Mouse (Mus musculus): Measurements from ENCODE around the gene Stag2. TPM values are rescaled to one million over a fixed set of nuclear protein-coding genes. Genes with fewer than 3 reads are reported as not detected.

Stag2 gene
- polyA plus RNA-seq, 1 experiment = 29.7 TPM

DNA sequence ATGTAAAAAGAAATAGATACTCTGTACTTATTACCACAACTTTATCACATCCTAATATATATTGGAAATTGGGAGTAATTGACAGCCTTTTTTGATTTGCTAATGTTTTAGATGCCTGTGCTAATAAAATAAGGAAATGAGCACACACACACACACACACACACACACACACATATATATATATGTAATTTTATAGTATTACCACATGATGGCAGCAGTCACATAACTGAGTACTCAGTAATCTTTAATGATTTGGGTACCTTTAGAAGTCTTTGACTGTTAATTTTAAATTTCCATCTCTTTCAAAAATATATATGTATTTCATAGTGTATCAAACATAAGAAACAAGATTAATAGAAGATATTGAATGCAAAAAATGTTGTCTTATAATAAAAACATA is 123.6 kb downstream of the Stag2 start:
- no peak overlapping the region for H3K27ac ChIP-seq (ENCODE audit: insufficient read depth, low read length)
- no peaks in the 10 kb centered on the region for H3K4me1 ChIP-seq (ENCODE audit: control insufficient read depth, insufficient read depth, low read length)
- DNase-seq = peak in 1 of 2 experiments; percentile 3
- no peak overlapping the region for H3K4me3 ChIP-seq (replicated peaks; ENCODE audit: insufficient read depth, low read depth, low read length)
- TF ChIP-seq CTCF (IDR thresholded peaks at IDR 0.05; ENCODE audit: borderline replicate concordance, insufficient read depth, low read depth, low read length) (no peak), POLR2A (IDR thresholded peaks at IDR 0.05; ENCODE audit: borderline replicate concordance, insufficient read depth, low read length) (no peak)
- H3K27me3 ChIP-seq (ENCODE audit: control insufficient read depth, insufficient read depth, low read length) = no peaks in the 10 kb centered on the region

- H3K4me1 ChIP-seq (ENCODE audit: control insufficient read depth, insufficient read depth, low read length) = no peaks in the 10 kb centered on the region
- no peak overlapping the region for H3K4me3 ChIP-seq (replicated peaks; ENCODE audit: insufficient read depth, low read depth, low read length)
- 80% methylated on average over 3 of the region's 3 CpGs for WGBS
- TF ChIP-seq CTCF (IDR thresholded peaks at IDR 0.05; ENCODE audit: borderline replicate concordance, insufficient read depth, low read depth, low read length) (no peak), POLR2A (IDR thresholded peaks at IDR 0.05; ENCODE audit: borderline replicate concordance, insufficient read depth, low read length) (no peak)
- no peak for DNase-seq
- H3K27ac ChIP-seq (ENCODE audit: insufficient read depth, low read length) = no peak overlapping the region
- no peaks in the 10 kb centered on the region for H3K27me3 ChIP-seq (ENCODE audit: control insufficient read depth, insufficient read depth, low read length)
These were observed 141.1 kb downstream of the Stag2 start for GRCm38 (mm10) chrX:42290215-42290614.

- H3K4me1 ChIP-seq (ENCODE audit: control insufficient read depth, insufficient read depth, low read length) = no peaks in the 10 kb centered on the region
- H3K4me3 ChIP-seq (replicated peaks; ENCODE audit: insufficient read depth, low read depth, low read length) = no peak overlapping the region
- TF ChIP-seq CTCF (IDR thresholded peaks at IDR 0.05; ENCODE audit: borderline replicate concordance, insufficient read depth, low read depth, low read length) (no peak), POLR2A (IDR thresholded peaks at IDR 0.05; ENCODE audit: borderline replicate concordance, insufficient read depth, low read length) (no peak)
- no peak for DNase-seq
- H3K27ac ChIP-seq (ENCODE audit: insufficient read depth, low read length) = no peak overlapping the region
- WGBS = 85% methylated on average over 3 of the region's 3 CpGs
- no peaks in the 10 kb centered on the region for H3K27me3 ChIP-seq (ENCODE audit: control insufficient read depth, insufficient read depth, low read length)
These were observed 166.1 kb downstream of the Stag2 start for GRCm38 (mm10) chrX:42315231-42315630.

DNA sequence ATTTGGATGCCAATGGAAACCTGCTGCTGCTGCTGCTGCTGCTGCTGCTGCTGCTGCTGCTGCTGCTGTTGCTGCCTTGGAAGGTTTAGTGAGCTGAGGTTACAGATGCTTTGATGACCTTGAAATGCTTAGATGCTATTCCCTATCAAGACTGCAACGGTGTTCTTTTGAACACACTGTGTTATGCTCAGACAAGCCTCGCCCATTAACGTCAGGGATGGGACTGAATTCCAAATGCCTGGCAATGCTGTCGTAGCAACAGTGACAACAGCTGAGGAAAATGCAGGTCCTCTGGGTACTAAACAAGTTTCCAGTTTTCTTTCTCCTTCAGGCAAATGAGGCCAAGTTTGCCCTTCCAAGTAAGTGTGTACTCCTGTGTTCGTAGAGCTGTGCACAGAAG is 171.3 kb downstream of the Stag2 start:
- 34% methylated on average over 5 of the region's 5 CpGs for WGBS
- no peak for DNase-seq
- TF ChIP-seq CTCF (IDR thresholded peaks at IDR 0.05; ENCODE audit: borderline replicate concordance, insufficient read depth, low read depth, low read length) = no peak
- TF ChIP-seq POLR2A (IDR thresholded peaks at IDR 0.05; ENCODE audit: borderline replicate concordance, insufficient read depth, low read length) = no peak
- Histone ChIP-seq H3K4me3 (replicated peaks; ENCODE audit: insufficient read depth, low read depth, low read length) (no peak overlapping the region), H3K4me1 (ENCODE audit: control insufficient read depth, insufficient read depth, low read length) (no peaks in the 10 kb centered on the region), H3K27me3 (ENCODE audit: control insufficient read depth, insufficient read depth, low read length) (no peaks in the 10 kb centered on the region), H3K27ac (ENCODE audit: insufficient read depth, low read length) (no peak overlapping the region)

DNA sequence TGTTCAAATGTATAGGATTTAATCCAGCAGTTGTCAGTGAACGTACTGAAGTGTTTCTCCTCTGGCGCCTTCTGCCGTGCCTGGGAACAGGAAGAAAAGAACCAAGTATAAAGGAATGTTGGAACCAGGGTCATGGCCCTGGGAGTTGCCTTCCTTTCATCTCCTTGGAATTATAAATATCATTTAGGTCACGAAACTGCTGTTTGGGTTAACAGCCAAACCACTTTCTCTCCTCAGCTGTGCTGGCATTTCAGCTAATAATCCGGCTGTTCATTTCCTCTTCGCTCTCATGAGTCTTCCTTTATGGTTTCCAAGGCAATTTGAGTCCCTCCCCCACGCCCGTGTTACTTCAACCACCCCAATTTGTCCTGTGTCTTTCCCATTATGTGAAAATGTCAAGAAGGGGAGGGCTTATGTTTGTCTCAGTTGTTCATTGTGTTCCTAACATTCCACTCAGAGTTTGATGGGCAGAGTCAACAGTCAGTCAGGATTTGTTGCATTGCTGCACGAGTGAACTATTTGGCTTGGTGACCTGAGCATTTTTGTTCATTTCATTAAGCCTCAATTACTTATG is 172.2 kb downstream of the Stag2 start:
- no peaks in the 10 kb centered on the region for H3K27me3 ChIP-seq (ENCODE audit: control insufficient read depth, insufficient read depth, low read length)
- no peak overlapping the region for H3K27ac ChIP-seq (ENCODE audit: insufficient read depth, low read length)
- DNase-seq = no peak
- no peaks in the 10 kb centered on the region for H3K4me1 ChIP-seq (ENCODE audit: control insufficient read depth, insufficient read depth, low read length)
- TF ChIP-seq POLR2A (IDR thresholded peaks at IDR 0.05; ENCODE audit: borderline replicate concordance, insufficient read depth, low read length) (no peak), CTCF (IDR thresholded peaks at IDR 0.05; ENCODE audit: borderline replicate concordance, insufficient read depth, low read depth, low read length) (no peak)
- WGBS = 21% methylated on average over 9 of the region's 9 CpGs
- no peak overlapping the region for H3K4me3 ChIP-seq (replicated peaks; ENCODE audit: insufficient read depth, low read depth, low read length)

DNA sequence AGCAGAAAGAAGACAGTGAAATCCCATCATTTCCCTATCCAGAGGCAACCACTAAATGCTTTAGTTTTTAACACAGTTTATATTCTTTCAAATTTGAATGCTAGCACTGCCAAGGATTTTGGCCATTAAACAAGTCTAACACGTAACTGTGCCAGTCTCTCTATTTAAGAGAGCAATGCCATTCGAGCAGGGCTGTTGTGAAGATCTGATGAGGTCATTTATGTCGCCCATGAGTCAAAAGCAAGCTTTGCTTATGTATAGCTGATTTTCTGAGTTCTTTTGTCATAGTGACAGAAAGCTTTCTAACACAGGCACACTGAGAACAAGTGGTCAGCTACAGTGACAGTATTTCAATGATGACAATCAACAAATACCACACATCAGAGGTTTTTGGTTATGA is 175.7 kb downstream of the Stag2 start:
- no peak for TF ChIP-seq POLR2A (IDR thresholded peaks at IDR 0.05; ENCODE audit: borderline replicate concordance, insufficient read depth, low read length)
- no peak for TF ChIP-seq CTCF (IDR thresholded peaks at IDR 0.05; ENCODE audit: borderline replicate concordance, insufficient read depth, low read depth, low read length)
- H3K4me1 ChIP-seq (ENCODE audit: control insufficient read depth, insufficient read depth, low read length) = no peaks in the 10 kb centered on the region
- H3K4me3 ChIP-seq (replicated peaks; ENCODE audit: insufficient read depth, low read depth, low read length) = no peak overlapping the region
- no peak overlapping the region for H3K27ac ChIP-seq (ENCODE audit: insufficient read depth, low read length)
- DNase-seq = no peak
- WGBS = 63% methylated on average over 3 of the region's 3 CpGs
- no peaks in the 10 kb centered on the region for H3K27me3 ChIP-seq (ENCODE audit: control insufficient read depth, insufficient read depth, low read length)

Other genes with a start within 250 kb of the Stag2 start
- 33.0 and 36.7 TPM in 2 replicates for gene Thoc2, start 228.6 kb upstream of the Stag2 start, polyA plus RNA-seq (2012; rRNA removed)
- 46.3 and 48.0 TPM in 2 replicates for gene Xiap, start 89.6 kb upstream of the Stag2 start, polyA plus RNA-seq (2012; rRNA removed)

All from cerebellum, adult 2 months (tissue).